Mouse (Mus musculus) layer of hippocampus, adult 2 months (tissue): ENCODE measurements around the gene Tsga10ip. TPM values are rescaled to one million over a fixed set of nuclear protein-coding genes. Genes with fewer than 3 reads are reported as not detected.

ENCODE experiments used
- DNase-seq, 2 experiments: peaks; one replicate each; pipeline ENCODE4 v3.0.0; 2022; ENCODE audit warnings: low spot score in 2 of 2
- H3K27ac ChIP-seq: fragments of 200-600 bp; 2 replicates; pipeline ENCODE4 v1.8.1; 2022
- H3K4me3 ChIP-seq: fragments of 200-600 bp; 2 replicates; pipeline ENCODE4 v1.8.1; 2022; ENCODE audit warnings: mild to moderate bottlenecking
- CTCF ChIP-seq: fragments of 200-600 bp; conservative IDR thresholded peaks from 2 replicates; pipeline ENCODE4 v1.8.1; 2022; ENCODE audit warnings: antibody characterized with exemption, mild to moderate bottlenecking, moderate library complexity
- total RNA-seq, 2 experiments: library from RNA; stranded (reverse); gene quantifications; 2 replicates each; pipeline ENCODE4 v1.2.3; 2021

The Tsga10ip gene
- total RNA-seq, 2 experiments from 2014 or later = 0.20 to 0.37 TPM

GRCm38 (mm10) chr19:5429806-5430205, 27.5 kb upstream of the Tsga10ip start:
- Histone ChIP-seq H3K4me3 (no peak overlapping the region), H3K27ac (no peak overlapping the region)
- TF ChIP-seq CTCF = no peak
- no peak for DNase-seq

- Histone ChIP-seq H3K4me3 (no peak overlapping the region), H3K27ac (no peak overlapping the region)
- no peak for DNase-seq
- TF ChIP-seq CTCF = no peak
Measured at GRCm38 (mm10) chr19:5429219-5429618, 26.9 kb upstream of the Tsga10ip start.

- Histone ChIP-seq H3K27ac (no peak overlapping the region), H3K4me3 (no peak overlapping the region)
- peak; percentile 71 for TF ChIP-seq CTCF
- DNase-seq = no peak
Measured at GRCm38 (mm10) chr19:5428083-5428482, 25.8 kb upstream of the Tsga10ip start.

- DNase-seq = no peak
- TF ChIP-seq CTCF = no peak
- Histone ChIP-seq H3K27ac (no peak overlapping the region), H3K4me3 (no peak overlapping the region)
Measured at GRCm38 (mm10) chr19:5426640-5427290, 24.4 kb upstream of the Tsga10ip start.

GRCm38 (mm10) chr19:5425906-5426565, 23.7 kb upstream of the Tsga10ip start:
- Histone ChIP-seq H3K4me3 (peak overlapping the region; percentile 98), H3K27ac (peak overlapping the region; percentile 97)
- DNase-seq = no peak
- no peak for TF ChIP-seq CTCF

GRCm38 (mm10) chr19:5424782-5425741, 22.7 kb upstream of the Tsga10ip start, which contains the start of the genes Drap1 and AI837181:
Drap1 (minus strand) TSS chr19:5424979.
AI837181 (plus strand) TSS chr19:5425144.
- Histone ChIP-seq H3K27ac (peak within 1 kb of the TSS; percentile 97), H3K4me3 (peak within 1 kb of the TSS; percentile 98)
- no peak for TF ChIP-seq CTCF
- DNase-seq = peak; percentile 93 to 94

GRCm38 (mm10) chr19:5424092-5424781, 21.9 kb upstream of the Tsga10ip start:
- DNase-seq = peak in 1 of 2 experiments; percentile 54
- TF ChIP-seq CTCF = no peak
- peak overlapping the region; percentile 95 for H3K27ac ChIP-seq
- peak overlapping the region; percentile 71 for H3K4me3 ChIP-seq

- H3K27ac ChIP-seq = peak overlapping the region; percentile 95
Measured at GRCm38 (mm10) chr19:5423561-5423960, 21.2 kb upstream of the Tsga10ip start.

GRCm38 (mm10) chr19:5422895-5423443, 20.6 kb upstream of the Tsga10ip start:
- TF ChIP-seq CTCF = no peak
- Histone ChIP-seq H3K4me3 (peak overlapping the region; percentile 71), H3K27ac (peak overlapping the region; percentile 95; the same call in 1 of the 2 replicates)
- DNase-seq = no peak

More at GRCm38 (mm10) chr19:5423561-5423960, 21.2 kb upstream of the Tsga10ip start:
- no peak for DNase-seq
- peak overlapping the region; percentile 71 for H3K4me3 ChIP-seq
- no peak for TF ChIP-seq CTCF

- H3K4me3 ChIP-seq = no peak overlapping the region
- TF ChIP-seq CTCF = no peak
- no peak for DNase-seq
Measured at GRCm38 (mm10) chr19:5422267-5422666, 19.9 kb upstream of the Tsga10ip start.

GRCm38 (mm10) chr19:5421784-5422183, 19.5 kb upstream of the Tsga10ip start:
- Histone ChIP-seq H3K27ac (peak overlapping the region; percentile 95; the same call in 1 of the 2 replicates), H3K4me3 (no peak overlapping the region)
- DNase-seq = no peak
- TF ChIP-seq CTCF = no peak

More at GRCm38 (mm10) chr19:5422267-5422666, 19.9 kb upstream of the Tsga10ip start:
- H3K27ac ChIP-seq = peak overlapping the region; percentile 95; the same call in 1 of the 2 replicates

GRCm38 (mm10) chr19:5420579-5420978, 18.3 kb upstream of the Tsga10ip start:
- Histone ChIP-seq H3K27ac (no peak overlapping the region), H3K4me3 (no peak overlapping the region)
- no peak for TF ChIP-seq CTCF
- no peak for DNase-seq
